Mouse (Mus musculus): ENCODE measurements around the gene Dse.

DNA sequence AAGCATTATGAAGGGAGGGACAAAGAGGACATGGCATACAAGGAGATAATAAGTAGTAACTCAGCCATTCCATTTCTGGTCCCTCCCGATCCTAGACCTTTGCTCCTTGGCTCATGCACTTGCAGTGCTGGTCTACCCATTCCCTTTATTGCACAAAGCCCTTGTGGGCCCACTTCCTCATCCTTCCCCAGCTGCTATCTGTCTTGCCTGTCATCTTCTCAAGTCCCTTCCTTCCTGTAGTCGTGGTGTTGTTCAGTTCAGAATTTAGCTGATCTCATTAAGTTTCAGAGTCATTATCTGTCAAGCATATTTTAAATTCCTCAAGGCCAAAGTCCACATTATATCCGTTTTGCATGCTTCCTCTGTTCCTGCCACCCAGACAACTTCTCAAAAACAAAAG is 9.5 kb downstream of the Dse start:
- TF ChIP-seq CTCF (IDR thresholded peaks at IDR 0.05; ENCODE audit: low read depth) (no peak), EP300 (optimal IDR thresholded peaks at IDR 0.05) (no peak)
